Mouse (Mus musculus): Measurements from ENCODE around the gene Mtif3. TPM values are rescaled to one million over a fixed set of nuclear protein-coding genes. Genes with fewer than 3 reads are reported as not detected.

Gene Mtif3
- polyA plus RNA-seq (2016; fragmentation: Nextera tagmentation; extraction: Ambion mirVana), result 20.4 and 24.0 TPM in 2 replicates

- WGBS, result 2% methylated on average over 46 of the region's 46 CpGs
- peak within 1 kb of the TSS; percentile 94 for H3K4me3 ChIP-seq
- H3K4me1 ChIP-seq, result peaks cover 11% of the 10 kb centered on the region
- DNase-seq (ENCODE audit: low spot score), result peak; percentile 90
- peak within 1 kb of the TSS; percentile 92 for H3K27ac ChIP-seq (replicated peaks)
- 0 out of 2 replicates have a peak, but pooled peaks cover 5% of the 10 kb centered on the region for H3K27me3 ChIP-seq (replicated peaks; ENCODE audit: low read depth, poor library complexity, severe bottlenecking)
- peaks cover 13% of the 10 kb centered on the region for H3K36me3 ChIP-seq (replicated peaks)
- no peaks in the 10 kb centered on the region for H3K9me3 ChIP-seq
These were observed at the start of gene Mtif3 for GRCm38 (mm10) chr5:146963118-146963936. Gene Mtif3 (minus strand): TSS chr5:146963800.

GRCm38 (mm10) chr5:147011333-147011732 lies 47.7 kb upstream of the Mtif3 start:
- no peak overlapping the region for H3K4me3 ChIP-seq
- no peaks in the 10 kb centered on the region for H3K27me3 ChIP-seq (replicated peaks; ENCODE audit: low read depth, poor library complexity, severe bottlenecking)
- H3K9me3 ChIP-seq, result no peaks in the 10 kb centered on the region; the same call in 1 of the 2 replicates
- DNase-seq (ENCODE audit: low spot score), result no peak
- peaks cover 5% of the 10 kb centered on the region; the same call in 1 of the 2 replicates for H3K4me1 ChIP-seq
- 0 out of 2 replicates have a peak, but pooled peaks cover 3% of the 10 kb centered on the region for H3K36me3 ChIP-seq (replicated peaks)
- WGBS, result 91% methylated on average over 10 of the region's 10 CpGs
- H3K27ac ChIP-seq (replicated peaks), result no peak overlapping the region

GRCm38 (mm10) chr5:147003303-147003702 lies 39.7 kb upstream of the Mtif3 start:
- no peak overlapping the region for H3K27ac ChIP-seq (replicated peaks)
- H3K9me3 ChIP-seq, result peaks cover 13% of the 10 kb centered on the region; the same call in 1 of the 2 replicates
- H3K4me1 ChIP-seq, result no peaks in the 10 kb centered on the region
- no peaks in the 10 kb centered on the region for H3K27me3 ChIP-seq (replicated peaks; ENCODE audit: low read depth, poor library complexity, severe bottlenecking)
- no peak for DNase-seq (ENCODE audit: low spot score)
- no peaks in the 10 kb centered on the region for H3K36me3 ChIP-seq (replicated peaks)
- 66% methylated on average over 1 of the region's 1 CpGs for WGBS
- no peak overlapping the region for H3K4me3 ChIP-seq

GRCm38 (mm10) chr5:147001312-147001711 lies 37.7 kb upstream of the Mtif3 start:
- Histone ChIP-seq H3K4me3 (no peak overlapping the region), H3K27me3 (replicated peaks; ENCODE audit: low read depth, poor library complexity, severe bottlenecking) (no peaks in the 10 kb centered on the region), H3K4me1 (no peaks in the 10 kb centered on the region), H3K36me3 (replicated peaks) (no peaks in the 10 kb centered on the region), H3K27ac (replicated peaks) (no peak overlapping the region), H3K9me3 (peaks cover 13% of the 10 kb centered on the region; the same call in 1 of the 2 replicates)
- WGBS, result 83% methylated on average over 4 of the region's 4 CpGs
- no peak for DNase-seq (ENCODE audit: low spot score)

DNA sequence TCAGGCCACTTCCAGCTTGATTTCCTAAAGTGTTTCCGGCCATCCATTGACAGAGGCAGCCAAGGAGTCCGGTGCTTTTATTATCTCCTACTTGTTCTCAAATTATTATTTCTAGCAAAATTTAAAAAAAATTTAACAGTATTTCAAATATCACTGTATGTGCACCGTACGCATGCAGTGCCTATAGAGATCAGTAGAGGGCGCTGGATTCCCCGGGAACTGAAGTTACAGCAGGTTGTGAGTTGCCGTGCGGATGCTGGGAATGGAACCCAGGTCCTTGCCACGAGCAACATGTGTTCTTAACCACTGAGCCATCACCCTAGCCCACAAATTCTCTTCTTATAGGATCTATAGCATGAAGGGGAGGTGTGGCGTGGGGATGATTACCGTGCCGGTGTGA lies 35.2 kb upstream of the Mtif3 start:
- no peak overlapping the region for H3K27ac ChIP-seq (replicated peaks)
- no peaks in the 10 kb centered on the region for H3K36me3 ChIP-seq (replicated peaks)
- no peaks in the 10 kb centered on the region for H3K4me1 ChIP-seq
- no peaks in the 10 kb centered on the region for H3K27me3 ChIP-seq (replicated peaks; ENCODE audit: low read depth, poor library complexity, severe bottlenecking)
- peaks cover 6% of the 10 kb centered on the region; the same call in 1 of the 2 replicates for H3K9me3 ChIP-seq
- 93% methylated on average over 12 of the region's 12 CpGs for WGBS
- H3K4me3 ChIP-seq, result no peak overlapping the region
- DNase-seq (ENCODE audit: low spot score), result no peak

DNA sequence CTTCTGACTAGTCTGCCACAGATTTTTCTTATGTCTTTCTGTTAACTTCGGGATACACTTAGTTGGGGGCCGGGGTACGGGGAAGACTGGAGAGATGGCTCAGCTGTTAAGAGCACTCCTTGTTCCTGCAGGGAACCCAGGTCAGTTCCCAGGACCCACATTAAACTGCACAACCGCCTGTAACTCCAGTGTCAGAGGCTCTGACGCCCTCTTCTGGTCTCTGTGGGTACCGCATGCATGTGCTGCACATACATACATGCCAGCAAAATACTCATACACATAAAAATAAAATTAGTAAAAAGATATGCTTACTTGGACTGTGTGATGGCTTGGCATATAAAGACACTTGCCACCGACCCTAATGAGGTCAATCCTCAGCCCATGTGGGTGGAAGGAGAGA lies 33.2 kb upstream of the Mtif3 start:
- 85% methylated on average over 7 of the region's 7 CpGs for WGBS
- Histone ChIP-seq H3K36me3 (replicated peaks) (no peaks in the 10 kb centered on the region), H3K4me3 (no peak overlapping the region), H3K27ac (replicated peaks) (no peak overlapping the region), H3K9me3 (0 out of 2 replicates have a peak, but pooled peaks cover 2% of the 10 kb centered on the region), H3K4me1 (no peaks in the 10 kb centered on the region), H3K27me3 (replicated peaks; ENCODE audit: low read depth, poor library complexity, severe bottlenecking) (no peaks in the 10 kb centered on the region)
- no peak for DNase-seq (ENCODE audit: low spot score)

GRCm38 (mm10) chr5:146994973-146995372 lies 31.4 kb upstream of the Mtif3 start:
- Histone ChIP-seq H3K27ac (replicated peaks) (no peak overlapping the region), H3K4me3 (no peak overlapping the region), H3K9me3 (no peaks in the 10 kb centered on the region), H3K4me1 (no peaks in the 10 kb centered on the region), H3K36me3 (replicated peaks) (no peaks in the 10 kb centered on the region), H3K27me3 (replicated peaks; ENCODE audit: low read depth, poor library complexity, severe bottlenecking) (no peaks in the 10 kb centered on the region)
- DNase-seq (ENCODE audit: low spot score), result no peak
- WGBS, result 78% methylated on average over 6 of the region's 6 CpGs

DNA sequence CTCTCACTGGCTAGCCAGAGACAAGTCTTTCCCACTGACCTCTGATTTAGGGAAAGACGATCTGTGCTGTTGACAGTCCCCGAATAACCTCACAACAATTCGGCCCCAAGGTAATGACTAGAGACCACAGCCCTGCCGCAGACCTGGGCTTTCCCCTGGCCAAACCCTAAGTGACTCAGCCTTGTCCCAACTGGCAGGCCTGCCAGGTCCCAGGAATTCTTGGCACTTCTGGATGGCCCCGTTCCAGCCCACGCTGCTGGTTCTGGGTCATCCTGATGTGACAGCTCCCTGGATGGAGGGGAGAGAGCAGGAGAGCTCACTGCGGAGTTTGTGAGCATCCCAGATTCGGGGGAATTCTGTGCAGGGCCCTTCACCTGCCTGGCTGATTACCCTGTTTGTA lies 29.9 kb upstream of the Mtif3 start:
- no peaks in the 10 kb centered on the region for H3K36me3 ChIP-seq (replicated peaks)
- WGBS, result 73% methylated on average over 8 of the region's 8 CpGs
- DNase-seq (ENCODE audit: low spot score), result no peak

DNA sequence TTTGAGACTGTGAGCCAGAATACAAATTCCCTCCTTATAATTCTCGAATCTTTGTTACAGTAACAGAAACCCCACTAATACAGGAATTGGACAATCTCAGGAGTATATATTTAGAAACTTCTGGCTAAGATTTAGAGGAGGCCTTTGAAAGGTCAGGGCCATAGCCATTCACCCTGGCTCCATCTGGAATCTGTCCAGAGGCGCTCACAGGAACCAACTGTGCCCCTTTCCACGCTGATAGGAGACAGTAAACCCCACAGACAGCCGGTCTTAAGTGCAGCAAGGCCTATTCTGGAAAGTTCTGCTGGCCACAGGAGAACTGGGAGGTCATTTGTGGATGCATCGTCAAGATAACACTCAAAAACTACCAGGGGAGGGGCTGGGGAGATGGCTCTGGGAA lies 25.5 kb upstream of the Mtif3 start:
- Histone ChIP-seq H3K36me3 (replicated peaks) (no peaks in the 10 kb centered on the region), H3K9me3 (no peaks in the 10 kb centered on the region), H3K27me3 (replicated peaks; ENCODE audit: low read depth, poor library complexity, severe bottlenecking) (peaks cover 21% of the 10 kb centered on the region), H3K4me3 (no peak overlapping the region), H3K4me1 (0 out of 2 replicates have a peak, but pooled peaks cover 2% of the 10 kb centered on the region), H3K27ac (replicated peaks) (no peak overlapping the region)
- DNase-seq (ENCODE audit: low spot score), result no peak
- WGBS, result 84% methylated on average over 5 of the region's 5 CpGs

More for the DNA sequence above, 29.9 kb upstream of the Mtif3 start:
- H3K4me3 ChIP-seq, result no peak overlapping the region
- no peak overlapping the region for H3K27ac ChIP-seq (replicated peaks)
- H3K4me1 ChIP-seq, result no peaks in the 10 kb centered on the region
- no peaks in the 10 kb centered on the region for H3K27me3 ChIP-seq (replicated peaks; ENCODE audit: low read depth, poor library complexity, severe bottlenecking)
- no peaks in the 10 kb centered on the region for H3K9me3 ChIP-seq

DNA sequence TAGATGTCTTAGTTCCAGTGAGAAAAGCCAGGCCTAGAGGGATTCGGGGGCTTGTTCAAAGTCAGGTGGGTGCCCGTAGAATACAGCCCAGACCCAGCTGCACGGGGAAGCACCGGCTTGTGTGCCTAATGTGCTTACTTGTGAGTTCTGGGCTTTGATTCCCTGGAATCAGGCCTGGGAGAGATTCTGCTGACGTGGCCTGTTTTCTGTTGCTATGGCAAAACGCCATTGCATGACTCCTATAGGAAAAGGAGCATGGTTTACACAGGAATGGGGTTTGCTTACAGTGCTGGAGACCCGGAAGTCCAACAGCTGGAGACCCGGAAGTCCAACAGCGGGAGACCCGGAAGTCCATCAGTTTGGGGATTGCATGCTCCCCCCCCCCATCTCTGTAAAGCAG lies 24.0 kb upstream of the Mtif3 start:
- no peak for DNase-seq (ENCODE audit: low spot score)
- peaks cover 32% of the 10 kb centered on the region for H3K27me3 ChIP-seq (replicated peaks; ENCODE audit: low read depth, poor library complexity, severe bottlenecking)
- H3K4me1 ChIP-seq, result 0 out of 2 replicates have a peak, but pooled peaks cover 2% of the 10 kb centered on the region
- H3K9me3 ChIP-seq, result no peaks in the 10 kb centered on the region
- H3K36me3 ChIP-seq (replicated peaks), result no peaks in the 10 kb centered on the region
- no peak overlapping the region for H3K4me3 ChIP-seq
- H3K27ac ChIP-seq (replicated peaks), result no peak overlapping the region
- 86% methylated on average over 10 of the region's 10 CpGs for WGBS

GRCm38 (mm10) chr5:146985725-146986433 lies 22.3 kb upstream of the Mtif3 start:
- DNase-seq (ENCODE audit: low spot score), result no peak

GRCm38 (mm10) chr5:146983216-146983615 lies 19.6 kb upstream of the Mtif3 start:
- DNase-seq (ENCODE audit: low spot score), result peak; percentile 76
- H3K27me3 ChIP-seq (replicated peaks; ENCODE audit: low read depth, poor library complexity, severe bottlenecking), result peaks cover 44% of the 10 kb centered on the region
- 16% methylated on average over 8 of the region's 8 CpGs for WGBS

More at GRCm38 (mm10) chr5:146985725-146986433, 22.3 kb upstream of the Mtif3 start:
- Histone ChIP-seq H3K4me1 (0 out of 2 replicates have a peak, but pooled peaks cover 2% of the 10 kb centered on the region), H3K27ac (replicated peaks) (no peak overlapping the region), H3K36me3 (replicated peaks) (no peaks in the 10 kb centered on the region), H3K9me3 (no peaks in the 10 kb centered on the region), H3K27me3 (replicated peaks; ENCODE audit: low read depth, poor library complexity, severe bottlenecking) (peaks cover 44% of the 10 kb centered on the region), H3K4me3 (no peak overlapping the region)
- whole genome bisulfite sequencing, result 66% methylated on average over 21 of the region's 21 CpGs

More at GRCm38 (mm10) chr5:146983216-146983615, 19.6 kb upstream of the Mtif3 start:
- Histone ChIP-seq H3K36me3 (replicated peaks) (no peaks in the 10 kb centered on the region), H3K27ac (replicated peaks) (no peak overlapping the region), H3K4me1 (0 out of 2 replicates have a peak, but pooled peaks cover 2% of the 10 kb centered on the region), H3K9me3 (no peaks in the 10 kb centered on the region), H3K4me3 (no peak overlapping the region)
